Mouse (Mus musculus) embryonic facial prominence, embryonic 13.5 days (tissue): Measurements from ENCODE around the gene Ccm2. TPM values are rescaled to one million over a fixed set of nuclear protein-coding genes. Genes with fewer than 3 reads are reported as not detected.
A peak's percentile ranks its signal among the peaks of the same experiment; 100 is the strongest.

ENCODE experiments used
- ATAC-seq: fragments of 200-750 bp; cut with Nextera tagmentation; 2 replicates; pipeline ENCODE4 v1.8.0; 2017; ENCODE audit warnings: low read depth; ENCODE audit not compliant: insufficient number of reproducible peaks, insufficient read depth, low FRiP score, low TSS enrichment
- H3K27ac ChIP-seq: fragments of 300-500 bp; sonication (generic); 2 replicates; pipeline ENCODE4 v1.5.1; 2015; ENCODE audit warnings: moderate library complexity, mild to moderate bottlenecking, inconsistent platforms
- H3K27me3 ChIP-seq: fragments of 300-500 bp; sonication (generic); 2 replicates; pipeline ENCODE4 v1.6.1; 2015; ENCODE audit warnings: mild to moderate bottlenecking, inconsistent platforms
- H3K36me3 ChIP-seq: fragments of 300-500 bp; sonication (generic); 2 replicates; pipeline ENCODE4 v1.6.1; 2015; ENCODE audit warnings: mild to moderate bottlenecking, inconsistent platforms
- H3K4me1 ChIP-seq: fragments of 300-500 bp; sonication (generic); 2 replicates; pipeline ENCODE4 v1.6.1; 2015; ENCODE audit warnings: inconsistent platforms
- H3K4me2 ChIP-seq: fragments of 300-500 bp; sonication (generic); 2 replicates; pipeline ENCODE4 v1.6.1; 2015; ENCODE audit warnings: moderate library complexity, mild to moderate bottlenecking, inconsistent platforms
- H3K4me3 ChIP-seq: fragments of 300-500 bp; sonication (generic); 2 replicates; pipeline ENCODE4 v1.5.1; 2015; ENCODE audit warnings: mild to moderate bottlenecking, inconsistent platforms
- H3K9ac ChIP-seq: fragments of 300-500 bp; sonication (generic); 2 replicates; pipeline ENCODE4 v1.6.1; 2015; ENCODE audit warnings: mild to moderate bottlenecking, inconsistent platforms
- H3K9me3 ChIP-seq: fragments of 300-500 bp; sonication (generic); 2 replicates; pipeline ENCODE4 v1.6.1; 2016; ENCODE audit warnings: inconsistent platforms
- WGBS: fragments of 180-500 bp; shearing (Covaris S2); methylation state at CpG from one replicate; pipeline ENCODE4 v1.1.7; 2015; ENCODE audit warnings: mixed read lengths; 5-methylcytosine and 5-hydroxymethylcytosine counted together
- polyA plus RNA-seq: library from polyadenylated mRNA; unstranded; fragments of >200 nt; fragmentation: Nextera tagmentation; extraction: Ambion mirVana; gene quantifications from 2 replicates; pipeline ENCODE4 v1.2.1, GENCODE M21; 2015

Gene Ccm2
- polyA plus RNA-seq, 1 experiment from 2014 or later, result 80.2 TPM

DNA sequence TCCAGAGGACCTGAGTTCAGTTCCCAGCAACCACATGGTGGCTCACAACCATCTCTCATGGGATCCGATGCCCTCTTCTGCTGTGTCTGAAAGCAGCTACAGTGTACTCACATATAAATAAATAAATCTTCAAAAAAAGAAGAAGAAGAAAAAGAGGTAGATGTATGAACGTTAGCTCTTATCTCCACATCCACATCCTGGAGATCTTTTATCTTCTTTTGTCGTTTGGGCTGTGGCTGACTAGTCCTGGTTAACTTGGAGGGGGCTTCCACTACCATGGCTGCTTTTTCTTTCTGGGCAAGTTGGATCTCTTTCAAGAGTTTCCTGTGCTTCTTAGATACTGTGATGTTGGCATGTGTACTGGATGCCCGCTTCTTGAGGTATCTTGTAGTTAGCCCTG lies 16.5 kb downstream of the Ccm2 start:
- peaks cover 17% of the 10 kb centered on the region for H3K36me3 ChIP-seq
- H3K9me3 ChIP-seq, result no peaks in the 10 kb centered on the region
- ATAC-seq, result no peak
- no peaks in the 10 kb centered on the region for H3K27me3 ChIP-seq
- H3K4me1 ChIP-seq, result peaks cover 4% of the 10 kb centered on the region
- no peak overlapping the region for H3K4me3 ChIP-seq
- 89% methylated on average over 4 of the region's 4 CpGs for WGBS
- H3K9ac ChIP-seq, result no peak overlapping the region
- H3K4me2 ChIP-seq, result no peak overlapping the region
- no peak overlapping the region for H3K27ac ChIP-seq

DNA sequence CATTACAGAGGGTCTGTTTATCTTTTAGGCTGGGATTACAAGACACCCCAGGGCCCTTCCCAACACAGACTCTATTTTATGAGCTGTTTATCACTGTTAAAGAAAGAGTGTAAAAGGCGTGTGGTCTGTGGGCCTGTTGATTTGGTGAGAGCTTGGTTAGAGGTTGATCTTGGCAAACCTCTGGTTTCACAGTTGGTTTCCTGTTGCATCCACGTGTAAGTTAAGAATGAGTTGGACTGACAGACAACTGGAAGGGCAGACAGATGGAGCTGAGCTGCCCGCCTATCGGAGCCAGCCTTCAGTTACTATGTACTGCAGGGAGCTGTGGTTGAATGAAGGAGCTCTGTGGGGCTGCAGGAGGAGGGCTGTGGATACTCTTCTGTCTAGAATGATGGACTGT lies 19.8 kb downstream of the Ccm2 start:
- Histone ChIP-seq H3K36me3 (peaks cover 35% of the 10 kb centered on the region), H3K9me3 (no peaks in the 10 kb centered on the region), H3K27me3 (no peaks in the 10 kb centered on the region), H3K4me3 (no peak overlapping the region), H3K27ac (no peak overlapping the region), H3K4me1 (peaks cover 7% of the 10 kb centered on the region; the same call in 1 of the 2 replicates), H3K4me2 (no peak overlapping the region), H3K9ac (no peak overlapping the region)
- no peak for ATAC-seq
- 86% methylated on average over 4 of the region's 4 CpGs for WGBS

DNA sequence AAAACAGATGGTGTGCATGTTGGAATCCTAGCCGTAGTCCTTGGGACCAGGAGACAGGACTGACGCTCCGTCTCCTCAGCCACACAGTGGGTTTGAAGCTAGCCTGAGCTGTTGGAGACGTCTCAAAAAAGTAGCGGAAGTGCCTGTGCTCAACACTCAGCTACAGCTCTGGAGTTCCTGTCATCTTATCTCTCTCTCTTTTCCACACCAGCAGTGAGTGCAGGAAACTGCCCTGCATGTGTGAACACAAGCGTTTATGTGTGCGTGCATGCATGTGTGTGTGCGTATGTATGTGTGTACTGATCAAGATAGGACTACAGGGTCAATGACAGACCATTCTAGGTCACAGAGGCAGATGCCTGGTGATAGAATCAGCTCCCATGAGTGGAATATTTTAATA lies 21.3 kb downstream of the Ccm2 start:
- no peaks in the 10 kb centered on the region for H3K9me3 ChIP-seq
- peaks cover 36% of the 10 kb centered on the region for H3K36me3 ChIP-seq
- H3K9ac ChIP-seq, result no peak overlapping the region
- no peaks in the 10 kb centered on the region for H3K27me3 ChIP-seq
- no peak overlapping the region for H3K4me2 ChIP-seq
- H3K4me1 ChIP-seq, result peaks cover 7% of the 10 kb centered on the region; the same call in 1 of the 2 replicates
- WGBS, result 82% methylated on average over 8 of the region's 8 CpGs
- no peak overlapping the region for H3K4me3 ChIP-seq
- ATAC-seq, result no peak
- no peak overlapping the region for H3K27ac ChIP-seq

DNA sequence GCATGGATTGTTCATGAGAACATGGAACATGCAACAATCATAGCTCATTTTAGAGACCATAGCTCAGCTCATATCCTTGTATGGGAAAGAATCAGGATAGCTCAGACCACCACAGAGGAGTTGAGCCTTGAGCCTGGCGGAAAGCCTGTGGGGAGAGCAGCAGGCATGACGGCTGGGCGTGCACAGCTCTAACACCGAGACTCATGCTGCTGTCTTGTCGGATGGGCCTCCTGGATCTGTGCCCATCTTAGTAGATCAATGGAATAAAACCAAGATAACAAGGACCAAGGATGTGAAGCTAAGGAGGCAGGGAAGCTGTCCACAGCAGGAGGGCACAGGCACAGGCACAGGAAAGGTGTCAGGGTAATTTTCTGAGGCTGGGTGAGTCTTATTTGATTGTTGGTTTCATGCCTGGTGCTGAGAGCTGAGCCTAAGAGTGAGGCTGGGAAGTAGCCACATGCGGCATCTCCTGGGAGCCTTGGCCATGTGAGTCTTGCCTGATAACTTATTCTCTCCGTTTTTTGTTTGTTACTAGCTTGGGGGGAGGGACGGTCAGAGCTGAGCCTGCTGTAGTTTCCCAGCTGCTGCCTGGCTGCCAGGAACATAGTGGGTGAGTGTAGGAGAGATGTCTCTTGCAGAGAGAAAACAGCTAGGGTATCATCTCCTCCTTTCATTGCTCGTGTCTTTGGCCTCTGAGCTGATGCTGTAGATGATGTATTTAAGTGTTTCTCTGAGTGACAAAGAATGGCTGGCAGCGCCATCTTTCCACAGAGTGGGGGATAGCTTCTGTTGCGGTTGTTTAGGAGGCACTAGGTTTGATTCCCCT lies 22.1 kb downstream of the Ccm2 start:
- H3K36me3 ChIP-seq, result peaks cover 38% of the 10 kb centered on the region
- no peaks in the 10 kb centered on the region for H3K27me3 ChIP-seq
- no peak overlapping the region for H3K27ac ChIP-seq
- no peak for ATAC-seq
- no peaks in the 10 kb centered on the region for H3K9me3 ChIP-seq
- H3K9ac ChIP-seq, result peak overlapping the region; percentile 40; the same call in 1 of the 2 replicates
- H3K4me2 ChIP-seq, result no peak overlapping the region
- peaks cover 7% of the 10 kb centered on the region; the same call in 1 of the 2 replicates for H3K4me1 ChIP-seq
- 72% methylated on average over 11 of the region's 11 CpGs for WGBS
- no peak overlapping the region for H3K4me3 ChIP-seq

DNA sequence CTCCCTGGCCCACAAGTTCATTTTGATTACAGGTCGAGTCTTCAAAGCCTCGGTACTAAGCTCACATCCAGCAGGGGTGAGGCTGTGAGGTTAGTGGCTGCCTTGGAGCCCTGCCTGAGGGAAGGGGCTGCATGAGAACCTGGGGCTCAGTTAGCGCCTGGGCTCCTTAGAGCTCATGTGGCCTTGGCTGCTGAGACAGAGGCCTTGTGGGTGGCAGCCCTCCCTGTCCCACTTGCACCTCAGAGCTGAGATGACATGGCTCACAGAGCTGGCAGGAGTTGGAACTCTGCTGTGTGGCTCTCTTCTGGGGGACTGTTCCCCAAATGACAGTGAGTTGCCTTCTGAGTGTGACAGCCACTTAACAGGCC lies 22.7 kb downstream of the Ccm2 start:
- ATAC-seq, result no peak
- H3K27ac ChIP-seq, result no peak overlapping the region
- 52% methylated on average over 3 of the region's 3 CpGs for WGBS
- H3K9ac ChIP-seq, result no peak overlapping the region
- H3K36me3 ChIP-seq, result peaks cover 39% of the 10 kb centered on the region
- peaks cover 7% of the 10 kb centered on the region; the same call in 1 of the 2 replicates for H3K4me1 ChIP-seq
- H3K9me3 ChIP-seq, result no peaks in the 10 kb centered on the region
- H3K27me3 ChIP-seq, result no peaks in the 10 kb centered on the region
- no peak overlapping the region for H3K4me3 ChIP-seq
- no peak overlapping the region for H3K4me2 ChIP-seq

DNA sequence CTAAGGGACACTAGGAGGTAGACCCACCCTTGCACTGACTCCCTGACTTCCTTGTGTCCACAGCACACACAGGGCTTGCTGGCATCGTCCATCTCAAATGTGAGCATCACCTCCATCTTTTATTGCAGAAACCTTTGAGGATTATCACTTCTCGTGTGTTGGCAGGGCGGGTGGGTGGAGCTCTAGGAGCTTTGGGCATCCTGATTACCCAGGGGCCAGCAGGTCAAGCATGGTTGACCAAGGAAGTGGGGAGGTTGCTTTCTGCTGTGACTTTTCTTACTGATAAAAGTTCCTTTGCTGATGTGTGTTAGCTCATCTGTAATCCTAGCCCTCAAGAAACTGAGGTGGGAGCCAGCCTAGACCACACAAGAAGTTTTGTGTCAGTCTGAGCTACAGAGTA lies 29.5 kb downstream of the Ccm2 start:
- no peak for ATAC-seq
- H3K4me2 ChIP-seq, result no peak overlapping the region
- WGBS, result 90% methylated on average over 3 of the region's 3 CpGs
- H3K9ac ChIP-seq, result no peak overlapping the region
- no peak overlapping the region for H3K27ac ChIP-seq
- H3K4me1 ChIP-seq, result no peaks in the 10 kb centered on the region
- peaks cover 36% of the 10 kb centered on the region for H3K36me3 ChIP-seq
- H3K9me3 ChIP-seq, result no peaks in the 10 kb centered on the region
- H3K4me3 ChIP-seq, result no peak overlapping the region
- no peaks in the 10 kb centered on the region for H3K27me3 ChIP-seq

DNA sequence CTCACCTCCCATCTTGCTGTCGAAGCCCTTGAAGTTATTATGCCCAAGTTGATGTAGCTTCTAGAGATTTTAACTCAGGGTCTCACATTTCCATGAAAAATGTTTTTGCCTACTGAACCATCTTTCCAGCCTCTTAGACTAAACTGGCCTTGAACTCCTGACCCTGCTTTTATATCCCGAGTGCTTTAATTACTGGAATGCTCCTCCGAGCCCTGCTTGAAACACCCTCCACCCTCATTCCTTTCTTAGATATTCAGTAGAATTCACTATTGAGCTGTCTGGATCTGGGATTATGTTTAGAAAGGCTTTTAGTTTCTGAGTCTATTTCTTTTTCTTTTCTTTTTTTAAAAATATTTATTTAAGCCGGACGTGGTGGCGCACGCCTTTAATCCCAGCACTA lies 32.7 kb downstream of the Ccm2 start:
- H3K9me3 ChIP-seq, result no peaks in the 10 kb centered on the region
- H3K36me3 ChIP-seq, result peaks cover 20% of the 10 kb centered on the region
- WGBS, result 87% methylated on average over 7 of the region's 7 CpGs
- H3K4me2 ChIP-seq, result no peak overlapping the region
- ATAC-seq, result no peak
- no peak overlapping the region for H3K27ac ChIP-seq
- H3K27me3 ChIP-seq, result no peaks in the 10 kb centered on the region
- H3K9ac ChIP-seq, result no peak overlapping the region
- no peak overlapping the region for H3K4me3 ChIP-seq
- no peaks in the 10 kb centered on the region for H3K4me1 ChIP-seq

DNA sequence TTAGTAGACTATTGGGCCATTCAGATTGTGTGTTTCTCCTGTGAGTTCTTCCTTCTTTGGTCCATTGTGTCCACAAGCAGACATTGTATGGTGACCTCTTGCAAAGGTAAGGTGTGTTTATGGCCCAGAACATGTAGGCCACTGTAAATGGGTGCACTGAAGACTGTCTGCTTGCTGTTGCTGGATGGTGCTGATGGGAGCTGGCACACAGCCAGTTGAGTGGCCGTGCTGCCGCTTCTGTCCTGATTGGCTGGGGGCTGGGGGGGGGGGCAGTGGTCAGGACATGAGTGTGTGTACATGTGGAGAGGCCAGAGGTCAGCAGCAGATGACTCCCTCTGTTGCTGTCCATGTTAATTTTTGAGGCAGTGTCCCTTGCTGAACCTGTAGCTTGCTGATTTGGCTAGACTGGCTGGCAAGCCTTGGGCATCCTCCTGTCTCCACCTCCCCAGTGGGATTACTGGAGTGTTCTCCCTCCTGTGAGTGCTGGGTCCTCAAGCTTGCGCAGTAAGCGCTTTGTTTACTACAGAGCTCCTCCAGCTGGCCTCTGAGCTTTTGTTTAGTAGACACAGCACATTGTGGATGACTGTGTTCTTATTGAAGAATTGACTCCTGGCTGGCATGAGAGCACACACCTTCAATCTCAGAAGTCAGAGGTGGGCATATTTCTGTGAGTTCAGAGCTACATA lies 33.5 kb downstream of the Ccm2 start:
- no peak overlapping the region for H3K27ac ChIP-seq
- H3K4me3 ChIP-seq, result no peak overlapping the region
- no peaks in the 10 kb centered on the region for H3K4me1 ChIP-seq
- H3K36me3 ChIP-seq, result peaks cover 25% of the 10 kb centered on the region
- 89% methylated on average over 4 of the region's 4 CpGs for WGBS
- ATAC-seq, result no peak
- H3K9me3 ChIP-seq, result no peaks in the 10 kb centered on the region
- no peaks in the 10 kb centered on the region for H3K27me3 ChIP-seq
- no peak overlapping the region for H3K9ac ChIP-seq
- H3K4me2 ChIP-seq, result no peak overlapping the region

DNA sequence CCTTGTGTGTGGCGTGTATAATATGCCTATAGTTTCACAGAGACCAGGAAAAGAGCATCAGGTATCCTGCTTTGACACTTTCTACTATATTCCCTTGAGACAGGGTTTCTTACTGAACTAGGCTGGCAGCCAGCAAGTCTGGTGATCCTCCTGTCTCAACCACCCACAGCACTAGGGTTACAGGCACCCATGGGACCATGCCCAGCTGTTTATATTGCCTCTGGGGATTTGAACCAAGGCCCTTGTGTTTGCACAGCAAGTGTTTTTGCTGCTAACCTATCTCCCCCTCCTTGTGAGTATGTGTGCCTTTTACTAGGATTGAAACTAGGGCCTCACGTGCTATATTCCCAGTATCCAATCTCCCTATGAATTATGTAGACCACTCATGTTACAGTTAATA lies 34.9 kb downstream of the Ccm2 start:
- Histone ChIP-seq H3K9ac (no peak overlapping the region), H3K4me2 (no peak overlapping the region), H3K4me1 (no peaks in the 10 kb centered on the region), H3K27ac (no peak overlapping the region), H3K36me3 (peaks cover 30% of the 10 kb centered on the region), H3K9me3 (no peaks in the 10 kb centered on the region), H3K27me3 (no peaks in the 10 kb centered on the region), H3K4me3 (no peak overlapping the region)
- WGBS, result 72% methylated on average over 2 of the region's 2 CpGs
- ATAC-seq, result no peak

DNA sequence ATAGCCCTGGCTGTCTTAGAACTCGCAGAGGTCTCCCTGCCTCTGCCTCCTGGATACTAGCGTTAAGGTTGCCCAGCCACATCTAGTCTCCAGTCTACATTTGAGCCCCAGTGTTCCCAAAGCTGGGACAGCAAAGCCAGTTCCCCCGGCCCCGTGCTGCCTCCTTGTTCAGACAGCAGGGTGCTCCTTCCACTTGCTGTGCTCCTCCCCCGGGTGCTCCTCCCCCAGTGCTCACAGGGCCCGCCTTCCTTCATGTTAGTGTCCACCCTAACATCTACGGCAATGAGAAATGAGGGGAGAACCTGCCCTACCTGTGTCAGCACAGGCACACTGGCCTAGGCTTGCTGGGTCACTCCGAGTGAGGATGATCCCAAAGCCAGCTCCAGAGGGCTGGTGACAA lies 39.1 kb downstream of the Ccm2 start:
- Histone ChIP-seq H3K4me2 (no peak overlapping the region), H3K9ac (no peak overlapping the region), H3K36me3 (peaks cover 58% of the 10 kb centered on the region), H3K27ac (no peak overlapping the region), H3K4me3 (no peak overlapping the region), H3K4me1 (no peaks in the 10 kb centered on the region), H3K27me3 (no peaks in the 10 kb centered on the region), H3K9me3 (no peaks in the 10 kb centered on the region)
- 90% methylated on average over 8 of the region's 8 CpGs for WGBS
- no peak for ATAC-seq

DNA sequence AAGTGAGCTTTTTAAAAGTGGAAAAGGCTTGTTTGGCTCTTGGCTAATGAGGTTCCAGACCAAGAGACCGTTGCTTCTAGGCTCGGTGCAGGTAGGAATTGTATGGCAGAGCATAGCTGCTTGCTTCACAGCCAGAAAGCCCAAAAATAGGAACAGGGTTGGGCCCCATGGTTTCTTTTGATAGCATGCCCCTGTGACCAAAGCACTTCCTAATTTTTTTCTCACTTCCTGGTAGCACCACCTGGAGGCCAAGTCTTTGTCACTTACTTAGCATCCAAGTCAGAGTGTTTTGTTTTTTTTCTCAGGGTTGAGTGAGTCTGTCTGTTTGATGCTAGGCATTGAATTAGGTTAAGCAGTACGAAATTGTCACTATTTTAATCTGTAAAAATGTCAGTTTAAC lies 40.0 kb downstream of the Ccm2 start:
- H3K27ac ChIP-seq, result no peak overlapping the region
- no peak overlapping the region for H3K4me2 ChIP-seq
- H3K27me3 ChIP-seq, result no peaks in the 10 kb centered on the region
- H3K9ac ChIP-seq, result no peak overlapping the region
- H3K4me1 ChIP-seq, result no peaks in the 10 kb centered on the region
- H3K36me3 ChIP-seq, result peaks cover 67% of the 10 kb centered on the region
- WGBS, result 90% methylated on average over 3 of the region's 3 CpGs
- no peak overlapping the region for H3K4me3 ChIP-seq
- ATAC-seq, result no peak
- no peaks in the 10 kb centered on the region for H3K9me3 ChIP-seq
